Mouse (Mus musculus): ENCODE results near the gene Alox12.
A peak's percentile ranks its signal among the peaks of the same experiment; 100 is the strongest.

Alox12 gene

DNA sequence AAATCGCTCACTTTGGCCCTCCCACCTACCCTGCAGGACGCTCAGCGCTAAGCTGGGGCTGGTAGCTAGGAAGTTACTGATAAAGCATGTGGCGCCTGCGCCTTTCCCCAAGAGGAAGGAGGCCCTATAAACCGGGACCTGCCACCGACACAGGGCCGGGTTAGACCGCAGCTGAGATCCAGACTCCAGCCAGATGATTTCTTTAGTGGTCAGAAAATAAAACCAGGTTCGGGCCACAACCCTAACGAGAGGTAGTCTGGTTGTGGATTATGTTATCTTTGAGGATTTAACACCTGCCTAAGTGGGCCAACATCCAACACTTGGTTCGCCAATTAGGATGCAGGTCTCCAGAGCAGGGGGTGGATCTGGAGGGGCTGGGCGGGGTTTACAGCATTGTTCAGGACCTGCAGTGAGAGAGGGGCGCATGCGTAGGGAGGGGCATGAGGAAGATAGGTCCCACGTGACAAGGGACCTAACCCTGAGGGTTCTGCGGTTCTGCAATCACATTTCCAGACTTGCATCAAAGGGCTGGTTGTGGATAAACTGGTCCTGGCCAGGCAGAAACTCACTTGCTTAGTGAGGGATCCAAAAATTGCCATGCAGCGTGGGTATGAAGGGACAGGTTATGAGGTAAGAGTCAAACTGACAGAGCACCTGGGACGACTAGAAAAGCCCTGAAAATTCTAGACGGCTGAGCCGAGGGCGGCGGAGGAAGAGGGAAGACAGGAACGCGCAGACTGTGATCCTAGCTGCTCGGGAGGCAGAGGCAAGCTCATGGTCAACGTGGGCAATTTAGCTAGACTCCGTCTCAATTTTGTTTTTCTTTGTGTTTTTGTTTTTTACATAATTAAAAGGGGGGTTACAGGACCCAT, 34.2 kb downstream of the Alox12 start, which contains the start of gene Slc16a13:
Slc16a13 (minus strand) TSS at position 334 of the 872 bp plus-strand sequence.
- DNase-seq, result peak; percentile 96

DNA sequence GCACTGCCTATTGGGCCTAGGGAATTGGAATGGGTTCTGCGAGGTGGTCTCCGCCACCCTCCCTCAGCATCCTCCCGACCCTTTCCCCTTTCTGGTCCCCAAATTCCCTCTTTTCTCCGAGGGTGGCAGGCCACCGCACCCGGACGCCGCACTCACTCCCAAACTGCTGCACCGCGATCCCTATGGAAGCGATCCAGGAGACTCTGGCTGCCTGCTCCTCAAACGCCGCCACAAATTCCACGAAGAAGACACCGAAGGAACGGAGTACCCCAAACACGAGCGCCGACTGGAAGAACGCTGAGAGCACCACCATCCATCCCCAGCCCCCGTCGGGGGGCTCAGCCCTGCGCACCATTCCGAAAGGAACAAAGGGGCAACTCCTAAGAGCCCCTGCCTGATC, 34.8 kb downstream of the Alox12 start:
- DNase-seq, result no peak

DNA sequence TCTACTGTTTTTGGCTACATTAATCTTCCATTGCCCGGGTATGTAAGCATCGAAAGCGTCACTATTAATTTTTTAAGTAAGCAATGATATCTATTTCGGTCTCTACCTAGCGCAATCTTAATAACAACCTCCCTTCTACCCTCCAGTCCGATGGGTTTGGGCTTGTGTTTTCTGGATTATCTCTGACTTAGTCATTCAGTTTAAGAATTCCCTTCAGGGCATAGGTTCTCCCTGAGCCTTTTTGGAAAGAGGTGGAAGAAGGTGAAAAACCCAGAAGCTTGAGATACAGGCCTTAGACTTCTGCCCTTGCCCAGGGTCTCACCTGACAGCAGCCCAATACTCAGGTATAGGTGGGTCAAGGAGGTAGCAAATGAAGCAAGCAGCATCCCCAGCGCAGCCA, 35.3 kb downstream of the Alox12 start:
- DNase-seq, result no peak

DNA sequence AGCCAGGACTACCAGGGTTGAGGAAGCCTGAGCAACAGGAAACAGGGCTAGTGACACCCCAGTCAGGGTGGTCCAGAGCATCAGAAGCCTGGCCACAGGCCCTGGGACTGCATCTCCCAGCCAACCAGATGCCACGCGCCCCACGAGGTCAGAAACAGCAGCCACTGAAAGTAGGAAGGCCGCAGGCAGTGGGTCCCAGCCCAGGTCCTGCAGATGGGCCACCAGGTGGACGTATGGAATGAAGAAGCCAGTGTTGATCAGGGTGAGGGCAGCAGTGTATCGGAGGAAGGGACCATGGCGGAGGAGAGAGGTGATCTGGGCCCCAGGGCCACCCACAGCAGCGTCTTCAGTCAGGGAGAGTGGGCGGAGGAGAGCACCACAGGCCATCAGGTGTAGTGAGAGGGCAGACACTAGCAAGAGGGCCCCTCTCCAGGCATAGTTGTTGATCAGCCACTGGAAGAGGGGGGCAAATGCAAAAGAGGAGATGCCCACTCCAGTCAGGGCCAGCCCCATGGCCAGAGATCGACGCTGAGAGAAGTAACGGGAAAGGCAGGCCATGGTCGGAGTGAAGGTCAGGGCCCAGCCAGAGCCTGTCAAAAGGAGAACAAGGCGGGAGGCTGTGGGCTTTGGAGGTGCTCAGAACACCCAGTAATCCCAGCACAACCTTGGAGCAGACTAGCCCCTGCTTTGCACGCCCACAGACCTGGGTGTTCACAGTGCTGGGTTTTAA, 36.2 kb downstream of the Alox12 start:
- no peak for DNase-seq

DNA sequence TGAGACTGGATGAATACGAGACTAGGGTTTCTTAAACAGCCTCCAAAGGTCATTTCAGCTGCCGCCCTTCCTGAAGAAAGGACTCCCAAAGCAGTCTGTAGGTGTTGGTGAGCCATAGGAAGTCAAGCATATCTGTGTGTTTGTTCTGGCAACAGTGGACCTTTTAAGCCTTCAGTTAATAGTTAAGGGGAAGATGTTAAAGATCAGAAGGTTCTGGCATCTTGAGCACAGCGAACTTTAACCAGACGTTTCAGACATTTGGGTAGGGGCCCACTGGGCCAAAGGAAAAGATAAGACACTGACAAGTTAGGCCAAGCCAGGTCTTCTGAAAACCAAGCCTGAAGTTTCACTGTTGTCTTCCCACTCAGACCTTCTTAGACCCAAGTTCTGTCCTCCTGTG, 37.1 kb downstream of the Alox12 start:
- no peak for DNase-seq

DNA sequence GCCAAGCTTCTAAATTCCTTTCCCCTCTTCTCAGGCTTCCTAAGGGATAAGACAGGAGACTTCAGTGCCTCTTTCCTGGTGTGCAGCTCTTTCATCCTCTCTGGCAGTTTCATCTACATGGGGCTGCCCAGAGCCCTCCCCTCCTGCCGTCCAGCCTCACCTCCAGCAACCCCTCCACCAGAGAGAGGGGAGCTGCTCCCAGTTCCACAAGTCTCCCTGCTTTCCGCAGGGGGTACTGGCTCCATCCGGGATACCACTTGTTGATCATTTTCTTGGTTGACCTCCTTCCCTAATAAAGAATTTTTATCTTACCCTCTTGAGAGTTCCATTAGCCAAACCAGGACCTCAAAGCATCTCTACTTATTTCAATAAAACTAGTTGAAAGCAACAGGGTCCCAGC, 39.0 kb downstream of the Alox12 start:
- no peak for DNase-seq

DNA sequence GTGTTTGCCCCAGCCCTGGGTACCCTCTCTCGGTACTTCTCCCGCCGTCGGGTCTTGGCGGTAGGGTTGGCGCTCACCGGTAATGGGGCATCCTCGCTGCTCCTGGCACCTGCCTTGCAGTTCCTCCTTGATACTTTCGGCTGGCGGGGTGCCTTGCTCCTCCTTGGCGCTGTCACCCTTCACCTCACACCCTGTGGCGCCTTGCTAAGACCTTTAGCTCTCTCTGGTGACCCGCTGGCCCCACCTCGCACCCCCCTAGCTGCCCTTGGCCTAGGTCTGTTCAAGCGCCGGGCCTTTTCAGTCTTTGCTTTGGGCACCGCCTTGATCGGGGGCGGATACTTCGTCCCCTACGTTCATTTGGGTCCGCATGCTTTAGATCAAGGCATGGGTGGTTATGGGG, 39.9 kb downstream of the Alox12 start:
- no peak for DNase-seq

DNA sequence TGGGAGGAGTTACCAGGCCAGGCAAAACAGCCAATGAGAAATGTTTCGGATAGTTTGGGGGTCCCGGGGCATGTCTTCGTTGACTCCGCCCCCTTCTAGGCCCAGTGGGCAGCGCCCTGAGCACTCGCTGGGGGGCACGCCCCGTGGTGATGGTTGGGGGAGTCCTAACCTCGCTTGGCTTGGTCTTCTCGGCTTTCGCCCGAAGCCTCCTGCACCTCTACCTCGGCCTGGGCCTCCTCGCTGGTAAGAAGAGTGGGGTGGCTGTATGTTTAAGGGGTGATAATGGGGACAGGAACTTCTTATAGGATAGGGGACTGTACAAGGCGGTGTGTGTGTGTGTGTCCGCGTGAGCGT, 40.3 kb downstream of the Alox12 start:
- DNase-seq, result no peak

DNA sequence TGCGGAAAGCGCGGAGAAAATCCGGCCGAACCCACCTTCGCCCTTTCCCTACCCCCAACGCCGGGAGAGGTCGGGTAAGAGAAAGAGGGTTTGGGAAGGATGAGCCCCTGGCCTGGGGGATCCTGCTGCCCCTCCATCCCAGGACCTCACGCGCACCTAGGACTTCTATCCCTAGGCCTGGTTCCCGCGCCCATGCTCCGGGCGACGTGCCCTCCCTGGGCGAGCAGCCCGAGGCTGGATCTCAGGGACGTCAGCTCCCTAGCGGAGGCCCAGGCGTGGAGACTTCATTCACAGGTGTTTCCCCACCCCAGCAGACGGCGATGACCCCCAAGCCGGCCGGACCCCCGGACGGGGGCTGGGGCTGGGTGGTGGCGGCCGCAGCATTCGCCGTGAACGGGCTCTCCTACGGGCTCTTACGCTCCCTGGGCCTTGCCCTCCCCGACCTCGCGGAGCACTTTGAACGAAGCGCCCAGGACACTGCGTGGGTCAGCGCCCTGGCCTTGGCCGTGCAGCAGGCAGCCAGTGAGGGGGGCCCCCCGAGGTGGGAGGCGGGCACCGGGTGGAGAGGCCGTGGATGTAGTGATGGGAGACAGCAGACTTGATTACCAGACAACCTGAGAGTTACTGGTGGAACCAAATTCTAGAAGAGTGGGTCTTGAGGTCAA, 40.8 kb downstream of the Alox12 start:
- no peak for DNase-seq

DNA sequence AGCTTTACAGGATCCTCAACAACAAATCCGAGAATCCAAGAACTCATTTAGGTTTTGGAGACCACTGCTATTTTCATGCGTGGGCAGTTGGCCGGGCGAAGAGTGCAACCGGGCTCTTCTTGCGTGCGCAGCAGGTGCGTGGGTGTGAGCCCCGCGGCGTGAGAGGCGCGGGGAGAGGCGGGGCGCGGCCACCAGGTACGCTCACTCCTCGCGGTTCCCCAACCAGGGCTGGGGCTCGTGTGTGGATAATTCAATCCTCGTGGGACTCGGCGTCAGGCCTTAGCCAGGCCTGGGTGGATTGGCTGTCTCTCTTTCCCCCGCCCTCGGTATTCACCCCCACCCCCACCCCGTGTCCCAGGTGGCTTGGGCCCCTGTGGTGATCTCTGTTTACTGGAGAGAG, 41.4 kb downstream of the Alox12 start:
- no peak for DNase-seq

DNA sequence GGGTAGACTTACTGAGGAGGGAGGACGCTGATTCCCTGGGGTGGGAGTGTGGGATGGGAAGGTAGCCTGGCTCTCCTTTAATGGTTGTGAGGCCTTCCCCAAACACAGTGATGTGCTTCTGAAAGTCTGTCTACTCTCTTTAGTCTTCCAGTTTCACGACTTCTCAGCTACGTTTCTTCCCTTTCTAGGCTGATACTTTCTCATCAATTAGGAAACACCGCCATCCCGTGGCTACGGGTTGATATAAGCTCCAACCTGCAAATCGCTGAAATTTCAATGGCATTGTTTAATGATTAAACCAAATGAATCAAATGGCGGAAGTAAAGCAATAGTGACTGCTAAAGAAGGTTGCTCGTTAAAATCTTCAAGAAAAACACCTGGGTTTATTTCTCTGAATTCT, 42.3 kb downstream of the Alox12 start:
- DNase-seq, result peak; percentile 68

DNA sequence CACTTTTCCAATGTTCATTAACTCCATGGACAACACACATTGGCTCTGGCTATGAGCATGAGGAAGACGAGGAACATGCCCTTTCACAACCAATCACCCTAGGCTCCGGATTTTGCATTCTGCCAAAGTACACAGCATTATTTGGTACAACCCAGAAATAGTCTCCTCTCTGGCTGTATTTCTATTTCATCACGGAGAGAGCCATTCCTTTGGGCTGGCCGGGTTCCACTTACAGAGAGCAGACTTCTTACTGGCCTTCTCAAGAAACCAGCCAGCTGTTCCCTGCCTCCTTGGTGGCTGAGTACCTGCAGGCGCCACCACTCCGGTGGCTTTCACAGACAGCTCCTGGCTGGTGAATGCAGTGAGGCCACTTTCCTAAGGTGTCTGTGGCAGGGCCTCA, 42.7 kb downstream of the Alox12 start, which contains the start of gene Slc16a11:
Slc16a11 (plus strand) TSS at position 330 of the 400 bp plus-strand sequence.
- no peak for DNase-seq

DNA sequence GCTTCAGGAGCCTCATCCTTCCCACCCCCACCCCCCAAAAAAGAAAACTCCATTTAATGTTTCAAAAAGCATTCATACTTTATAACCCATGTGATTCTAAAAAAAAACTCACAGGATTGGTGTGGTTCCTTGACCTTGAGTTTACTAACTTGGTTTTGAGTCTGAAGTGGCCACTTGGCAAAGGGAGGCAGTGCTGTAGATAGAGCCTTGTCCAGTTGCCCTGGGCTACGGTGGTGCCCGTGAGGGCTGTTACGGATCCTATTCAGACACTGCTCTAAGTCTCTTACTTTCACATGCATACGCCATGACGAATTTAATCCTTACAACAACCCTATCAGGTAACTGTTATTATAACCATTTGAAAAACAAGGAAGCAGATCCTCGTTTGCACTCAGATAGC, 43.2 kb downstream of the Alox12 start:
- no peak for DNase-seq

DNA sequence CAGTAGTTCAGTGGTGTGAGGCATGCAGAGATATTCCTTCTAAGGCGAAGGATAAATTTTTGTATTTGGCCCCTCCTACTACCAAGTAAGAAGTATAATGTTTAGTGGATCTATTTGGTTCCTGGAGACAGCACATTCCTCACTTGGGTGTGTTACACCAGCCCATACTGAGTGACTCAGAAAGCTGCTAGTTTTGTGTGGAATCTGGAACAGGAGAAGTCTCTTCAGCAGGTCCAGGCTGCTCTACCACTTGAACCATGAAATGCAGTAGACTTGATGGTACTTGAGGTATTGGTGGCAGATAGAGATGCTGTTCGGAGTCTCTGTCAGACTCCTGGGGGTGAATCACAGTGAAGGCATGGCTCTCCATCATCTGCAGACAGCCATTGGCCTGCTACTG, 44.5 kb downstream of the Alox12 start:
- no peak for DNase-seq

DNA sequence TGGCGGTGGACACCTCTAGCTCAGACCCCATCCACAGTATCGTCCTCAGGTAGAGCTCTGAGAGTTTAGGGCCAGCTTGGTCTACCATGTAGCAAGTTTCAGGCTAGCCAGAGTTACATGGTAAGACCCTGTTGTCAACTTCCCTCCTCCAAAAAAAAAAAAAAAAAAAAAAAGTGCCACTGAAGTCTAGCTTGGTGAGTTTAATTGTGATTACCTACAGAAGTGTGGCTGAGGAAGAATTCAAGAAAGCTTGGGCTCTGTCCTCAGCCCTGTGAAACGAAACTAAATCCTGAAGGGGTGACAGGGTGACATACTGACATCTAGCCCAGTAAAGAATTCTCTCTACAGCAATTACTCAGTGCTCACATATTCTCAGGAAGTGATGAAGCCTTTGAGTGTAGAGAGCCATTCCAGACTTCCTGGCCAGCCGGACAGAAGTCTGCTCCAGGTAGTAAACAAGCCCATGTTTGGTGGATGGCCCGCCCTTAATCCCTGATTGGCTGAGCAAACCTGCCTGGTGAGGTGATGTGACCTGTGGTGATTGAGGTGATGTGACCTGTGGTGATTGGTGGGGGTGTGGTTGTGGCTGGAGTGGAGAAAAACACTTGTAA, 46.3 kb downstream of the Alox12 start:
- DNase-seq, result no peak

DNA sequence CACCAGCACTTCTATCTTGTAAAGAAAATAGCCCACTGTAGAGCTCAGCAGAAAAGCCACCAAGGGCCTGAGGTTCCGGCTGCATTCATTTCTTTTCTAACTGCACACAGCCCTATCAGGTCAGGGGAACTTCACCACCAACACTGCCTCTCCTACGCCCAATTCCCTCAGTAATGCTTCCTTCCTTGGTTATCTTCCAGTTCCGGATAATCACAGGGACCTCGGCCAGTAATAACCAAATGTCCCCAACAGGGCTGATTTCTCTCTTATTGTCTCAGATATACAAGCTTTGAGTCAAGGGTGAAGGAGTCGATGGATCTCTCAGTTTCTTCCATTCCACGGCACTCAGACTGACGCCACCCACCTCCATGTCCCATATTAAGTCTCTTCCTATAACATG, 47.9 kb downstream of the Alox12 start:
- no peak for DNase-seq

DNA sequence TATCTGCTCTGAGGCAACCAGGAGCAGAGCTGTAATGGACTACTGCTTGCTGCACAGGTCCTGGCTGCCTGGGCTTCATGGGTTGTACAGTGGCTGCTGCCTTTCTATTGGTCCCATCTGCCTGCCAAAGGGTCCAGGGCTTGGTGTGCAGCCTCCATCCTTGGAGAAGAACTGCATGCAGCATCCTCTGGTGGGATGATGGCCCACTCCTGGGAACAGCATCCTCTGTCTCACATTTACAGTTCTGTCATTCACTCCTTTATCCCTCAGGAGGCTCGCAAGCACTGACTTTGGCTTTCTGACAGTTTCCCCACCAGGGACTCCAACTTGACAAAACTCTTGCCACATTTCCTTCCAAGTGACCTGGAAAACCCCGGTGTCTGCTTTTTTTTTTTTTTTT, 48.4 kb downstream of the Alox12 start:
- no peak for DNase-seq

DNA sequence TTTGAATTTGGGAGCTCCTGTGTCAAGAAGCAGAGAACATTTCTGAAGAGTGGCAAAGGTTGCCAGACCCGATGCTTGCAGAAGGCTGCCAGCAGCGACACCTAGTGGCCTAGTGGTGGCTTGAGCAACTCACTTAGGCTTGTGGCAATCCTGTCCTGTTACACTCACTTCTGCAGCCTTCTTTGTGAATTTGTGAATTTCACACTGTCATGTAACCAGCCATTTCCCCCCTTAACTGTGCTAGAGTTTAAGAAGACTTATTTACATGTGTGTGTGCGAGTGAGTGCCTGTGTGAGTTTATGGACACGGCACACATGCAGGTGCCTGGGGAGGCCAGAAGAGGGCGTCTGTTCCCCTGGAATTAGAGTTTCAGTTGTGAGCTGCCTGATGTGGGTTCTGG, 53.5 kb downstream of the Alox12 start:
- peak; percentile 61 for DNase-seq

DNA sequence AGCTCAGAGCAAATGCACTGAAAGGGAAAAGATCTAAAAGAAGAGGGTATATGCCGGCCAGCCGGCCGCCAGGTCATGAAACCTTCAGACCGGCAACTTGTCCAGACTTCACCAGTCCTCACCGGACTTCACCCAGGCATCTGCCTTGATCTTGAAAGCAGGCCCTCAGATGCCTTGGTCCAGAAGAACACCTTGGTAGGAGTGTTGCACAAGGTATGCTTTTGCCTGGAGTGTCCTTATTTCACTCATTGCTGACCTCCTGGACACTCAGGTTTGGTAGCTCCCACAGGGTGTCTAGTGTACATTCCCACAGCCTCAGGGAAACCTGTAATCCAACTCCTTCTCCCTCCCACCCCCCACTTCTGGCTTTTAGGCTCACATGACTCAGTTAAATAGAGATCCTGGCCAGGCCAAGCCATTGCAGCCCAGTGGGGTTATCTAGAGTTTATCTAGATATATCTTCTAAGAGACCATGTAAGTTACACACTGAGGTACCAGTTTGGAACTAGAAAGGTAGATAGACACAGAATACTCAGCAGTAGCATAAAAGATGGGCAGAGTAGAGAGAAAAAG, 55.0 kb downstream of the Alox12 start:
- DNase-seq, result no peak

DNA sequence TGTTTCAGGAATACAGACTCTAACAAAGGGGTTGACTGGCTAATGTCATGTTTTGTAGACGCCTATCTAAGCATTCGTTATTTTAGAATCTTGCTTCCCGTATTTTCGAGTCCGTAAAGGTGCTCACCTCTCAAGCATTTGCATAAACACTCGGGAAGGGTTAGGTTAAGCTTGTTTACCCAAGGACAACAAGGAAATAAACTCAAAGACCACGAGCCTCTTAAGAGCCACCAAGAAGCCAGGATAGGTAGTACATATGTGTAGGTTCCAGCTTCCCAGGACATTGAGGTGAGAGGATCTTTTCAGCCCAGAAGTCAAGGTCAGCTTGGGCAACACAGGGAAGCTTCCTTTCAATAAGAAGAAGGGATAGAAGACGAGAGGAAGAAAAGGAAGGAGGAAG, 56.0 kb downstream of the Alox12 start:
- DNase-seq, result no peak

DNA sequence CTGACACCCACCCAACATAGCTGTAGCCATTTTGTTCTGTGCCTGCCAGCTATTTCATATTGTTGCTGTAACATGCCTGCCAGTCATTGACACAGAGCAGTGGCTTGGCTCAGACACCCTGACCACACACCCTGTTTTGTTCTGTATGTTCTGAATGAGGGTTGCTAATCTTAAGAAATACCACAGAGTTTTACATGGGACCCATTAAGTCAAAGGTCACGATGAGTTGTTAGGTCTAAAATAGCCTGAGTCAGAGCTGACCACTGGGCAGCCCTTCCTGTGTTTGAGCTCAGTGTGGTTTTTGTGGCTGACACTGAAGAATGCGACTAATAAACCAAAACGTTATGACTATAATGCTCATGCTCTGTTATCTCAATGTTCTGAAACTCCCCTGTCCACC, 56.8 kb downstream of the Alox12 start:
- DNase-seq, result no peak

DNA sequence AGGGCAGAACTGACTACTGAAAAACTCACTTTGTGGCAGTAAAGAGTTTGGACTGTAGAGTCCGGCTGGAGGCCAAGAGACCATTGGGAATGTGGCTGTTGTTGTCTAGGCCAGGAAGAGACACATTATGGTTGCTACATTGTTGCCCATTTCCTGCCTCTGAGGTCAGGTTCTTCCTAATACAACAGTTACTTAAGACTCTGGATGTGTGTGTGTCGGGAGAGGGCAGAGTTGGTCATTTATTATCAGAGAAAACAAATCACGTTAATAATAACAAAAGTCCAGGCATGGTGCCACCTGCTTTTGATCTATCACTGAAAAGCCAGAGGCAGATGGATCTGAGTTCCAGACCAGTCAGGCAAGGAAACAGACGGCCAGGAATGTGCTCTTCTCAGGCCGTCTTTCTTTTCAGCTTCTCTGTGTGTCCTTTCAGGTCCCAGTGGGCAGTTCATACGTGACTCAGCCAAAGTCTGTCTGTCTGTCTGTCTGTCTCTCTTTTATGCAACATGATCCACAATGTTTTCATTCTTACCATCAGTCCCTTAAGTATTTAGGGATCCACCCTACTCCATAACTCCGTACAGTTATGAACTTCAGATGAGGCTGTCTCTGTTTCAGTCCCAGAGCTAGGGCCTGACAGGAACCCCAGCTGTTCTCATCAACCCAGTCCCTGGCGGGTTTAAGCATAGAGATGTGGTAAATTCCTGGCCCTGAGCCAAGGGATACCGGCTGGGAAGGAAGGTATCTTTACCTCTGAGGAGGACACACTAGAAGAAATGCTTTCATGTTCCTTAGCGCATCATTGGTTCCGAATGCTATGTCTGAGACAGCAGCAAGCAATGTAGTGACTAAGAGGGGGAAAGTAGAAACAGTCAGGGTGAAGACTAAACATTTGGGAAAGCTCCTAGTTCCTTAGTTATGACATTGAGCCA, 61.5 kb downstream of the Alox12 start:
- DNase-seq, result no peak

Measured in right cerebral cortex, adult 18-20 months (tissue).